Mouse (Mus musculus) liver, postnatal 0 days (tissue): ENCODE data around the gene Epb41l2.

Experiments
- CTCF ChIP-seq: sonication (generic); IDR thresholded peaks from 2 replicates; pipeline ENCODE4 v1.5.1; 2016; ENCODE audit warnings: antibody characterized with exemption, low read depth
- EP300 ChIP-seq: IDR thresholded peaks from 2 replicates; pipeline ENCODE4 v1.6.1; 2016; ENCODE audit warnings: antibody characterized with exemption, low read depth, mild to moderate bottlenecking

- 0 out of 2 replicates have a peak, but pooled peaks have one; percentile 2 for TF ChIP-seq CTCF
- peak; percentile 59; the same call in 1 of the 2 replicates for TF ChIP-seq EP300
These were observed 67.9 kb downstream of the Epb41l2 start for GRCm38 (mm10) chr10:25427523-25427922.
